Mouse (Mus musculus): ENCODE measurements around the gene Mgat4a. TPM values are rescaled to one million over a fixed set of nuclear protein-coding genes. Genes with fewer than 3 reads are reported as not detected.

Gene Mgat4a
- 10 to 100 TPM in 1 of 2 experiments, 1 to 10 TPM in 1; 9.5 to 18.4 TPM for polyA plus RNA-seq (2017; shearing (Covaris generic))

GRCm38 (mm10) chr1:37540810-37541658 lies at the start of gene Mgat4a:
Gene Mgat4a (minus strand): TSS chr1:37541016.

GRCm38 (mm10) chr1:37429366-37430296 lies 111.2 kb downstream of the Mgat4a start, which contains the start of the genes Coa5 and Unc50:
Gene Coa5 (minus strand): TSS chr1:37430103.
Gene Unc50 (plus strand): TSS chr1:37430139.

Other genes starting within 250 kb of the Mgat4a start
- gene Inpp4a, start 241.2 kb downstream of the Mgat4a start, polyA plus RNA-seq (2017; shearing (Covaris generic)) = 10 to 100 TPM; 18.2 to 22.2 TPM
- 10 to 100 TPM; 68.5 to 72.1 TPM for gene Coa5, start 110.9 kb downstream of the Mgat4a start, polyA plus RNA-seq (2017; shearing (Covaris generic))
- gene Unc50, start 110.9 kb downstream of the Mgat4a start, polyA plus RNA-seq (2017; shearing (Covaris generic)) = 100 to 1,000 TPM; 102 to 109 TPM
- gene 2010300C02Rik, start 179.1 kb upstream of the Mgat4a start, polyA plus RNA-seq (2017; shearing (Covaris generic)) = under 1 TPM; 0.78 to 0.93 TPM